Mouse (Mus musculus): ENCODE results near the gene Map1lc3b. TPM values are rescaled to one million over a fixed set of nuclear protein-coding genes. Genes with fewer than 3 reads are reported as not detected.

Map1lc3b gene
- polyA plus RNA-seq, 1 experiment from 2014 or later = 225 TPM

- H3K27ac ChIP-seq (replicated peaks; ENCODE audit: low read depth, low read length) = no peak overlapping the region
- H3K27me3 ChIP-seq (ENCODE audit: control insufficient read depth, insufficient read depth, low read length) = no peaks in the 10 kb centered on the region
- no peak for ATAC-seq (replicated peaks; ENCODE audit: insufficient number of reproducible peaks, low FRiP score, low TSS enrichment, low read depth)
- WGBS = 72% methylated on average over 24 of the region's 24 CpGs
- no peak overlapping the region for H3K4me2 ChIP-seq (ENCODE audit: low read depth, low read length)
- peaks cover 3% of the 10 kb centered on the region; the same call in 1 of the 2 replicates for H3K36me3 ChIP-seq (replicated peaks; ENCODE audit: control insufficient read depth, insufficient read depth, low read depth, low read length)
- no peak for DNase-seq (ENCODE audit: low spot score)
- no peaks in the 10 kb centered on the region for H3K4me1 ChIP-seq (ENCODE audit: control insufficient read depth, insufficient read depth, low read length)
- H3K4me3 ChIP-seq (ENCODE audit: low read depth, low read length) = no peak overlapping the region
- H3K9ac ChIP-seq (replicated peaks; ENCODE audit: low read length) = no peak overlapping the region
- H3K9me3 ChIP-seq (replicated peaks; ENCODE audit: control insufficient read depth, low read length) = no peaks in the 10 kb centered on the region
Observed at GRCm38 (mm10) chr8:121551065-121551985, 38.8 kb upstream of the Map1lc3b start.

DNA sequence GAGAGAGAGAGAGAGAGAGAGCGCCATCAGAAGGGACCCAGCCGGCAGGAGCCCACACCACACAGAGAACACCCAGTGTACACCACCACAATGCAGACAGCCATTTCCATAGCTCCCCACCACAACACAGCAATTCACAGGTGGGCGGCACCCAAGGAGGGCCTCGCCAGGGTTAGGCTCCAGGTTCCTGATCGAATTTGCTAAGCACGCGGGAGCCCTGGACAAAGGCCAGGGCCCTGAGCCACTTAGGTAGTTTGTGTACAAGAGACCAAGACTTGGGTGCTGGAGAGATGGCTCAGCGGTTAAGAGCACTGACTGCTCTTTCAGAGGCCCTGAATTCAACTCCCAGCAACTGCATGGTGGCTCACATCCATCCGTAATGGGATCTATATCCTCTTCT is 37.7 kb upstream of the Map1lc3b start:
- 93% methylated on average over 9 of the region's 9 CpGs for WGBS
- no peaks in the 10 kb centered on the region for H3K27me3 ChIP-seq (ENCODE audit: control insufficient read depth, insufficient read depth, low read length)
- H3K9ac ChIP-seq (replicated peaks; ENCODE audit: low read length) = no peak overlapping the region
- H3K9me3 ChIP-seq (replicated peaks; ENCODE audit: control insufficient read depth, low read length) = no peaks in the 10 kb centered on the region
- no peak overlapping the region for H3K27ac ChIP-seq (replicated peaks; ENCODE audit: low read depth, low read length)
- DNase-seq (ENCODE audit: low spot score) = no peak
- ATAC-seq (replicated peaks; ENCODE audit: insufficient number of reproducible peaks, low FRiP score, low TSS enrichment, low read depth) = no peak
- H3K4me3 ChIP-seq (ENCODE audit: low read depth, low read length) = no peak overlapping the region
- H3K36me3 ChIP-seq (replicated peaks; ENCODE audit: control insufficient read depth, insufficient read depth, low read depth, low read length) = peaks cover 3% of the 10 kb centered on the region; the same call in 1 of the 2 replicates
- H3K4me1 ChIP-seq (ENCODE audit: control insufficient read depth, insufficient read depth, low read length) = no peaks in the 10 kb centered on the region
- H3K4me2 ChIP-seq (ENCODE audit: low read depth, low read length) = no peak overlapping the region

- WGBS = 93% methylated on average over 32 of the region's 32 CpGs
- no peak for ATAC-seq (replicated peaks; ENCODE audit: insufficient number of reproducible peaks, low FRiP score, low TSS enrichment, low read depth)
- peaks cover 3% of the 10 kb centered on the region; the same call in 1 of the 2 replicates for H3K36me3 ChIP-seq (replicated peaks; ENCODE audit: control insufficient read depth, insufficient read depth, low read depth, low read length)
Observed at GRCm38 (mm10) chr8:121553831-121554475, 36.2 kb upstream of the Map1lc3b start.

DNA sequence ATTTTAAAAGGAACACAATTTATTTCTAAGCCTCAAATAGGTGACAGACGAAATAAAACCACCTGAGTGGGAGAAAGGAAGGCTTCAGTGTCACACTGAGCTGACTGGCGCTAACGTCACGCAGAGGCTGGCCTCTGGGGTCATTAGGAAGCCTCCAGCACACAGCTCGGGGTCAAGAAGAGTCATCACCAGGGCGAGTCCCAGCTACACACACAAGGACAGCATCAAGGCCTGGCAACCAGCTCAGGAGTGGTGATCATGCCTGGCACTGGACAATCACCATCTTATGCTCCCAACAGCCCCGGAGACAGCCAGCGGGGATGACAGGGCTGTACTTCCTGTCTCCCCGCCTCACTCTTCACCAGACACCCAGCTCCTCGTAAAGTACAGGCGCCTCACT is 32.4 kb upstream of the Map1lc3b start:
- Histone ChIP-seq H3K9ac (replicated peaks; ENCODE audit: low read length) (no peak overlapping the region), H3K9me3 (replicated peaks; ENCODE audit: control insufficient read depth, low read length) (no peaks in the 10 kb centered on the region), H3K27ac (replicated peaks; ENCODE audit: low read depth, low read length) (no peak overlapping the region), H3K36me3 (replicated peaks; ENCODE audit: control insufficient read depth, insufficient read depth, low read depth, low read length) (peaks cover 3% of the 10 kb centered on the region; the same call in 1 of the 2 replicates), H3K27me3 (ENCODE audit: control insufficient read depth, insufficient read depth, low read length) (no peaks in the 10 kb centered on the region), H3K4me3 (ENCODE audit: low read depth, low read length) (no peak overlapping the region), H3K4me2 (ENCODE audit: low read depth, low read length) (no peak overlapping the region), H3K4me1 (ENCODE audit: control insufficient read depth, insufficient read depth, low read length) (no peaks in the 10 kb centered on the region)
- DNase-seq (ENCODE audit: low spot score) (no peak), ATAC-seq (replicated peaks; ENCODE audit: insufficient number of reproducible peaks, low FRiP score, low TSS enrichment, low read depth) (no peak)
- WGBS = 87% methylated on average over 11 of the region's 11 CpGs

More at GRCm38 (mm10) chr8:121553831-121554475, 36.2 kb upstream of the Map1lc3b start:
- no peaks in the 10 kb centered on the region for H3K4me1 ChIP-seq (ENCODE audit: control insufficient read depth, insufficient read depth, low read length)
- no peaks in the 10 kb centered on the region for H3K27me3 ChIP-seq (ENCODE audit: control insufficient read depth, insufficient read depth, low read length)
- no peak overlapping the region for H3K4me3 ChIP-seq (ENCODE audit: low read depth, low read length)
- no peak overlapping the region for H3K9ac ChIP-seq (replicated peaks; ENCODE audit: low read length)
- H3K27ac ChIP-seq (replicated peaks; ENCODE audit: low read depth, low read length) = no peak overlapping the region
- no peak for DNase-seq (ENCODE audit: low spot score)
- H3K4me2 ChIP-seq (ENCODE audit: low read depth, low read length) = no peak overlapping the region
- no peaks in the 10 kb centered on the region for H3K9me3 ChIP-seq (replicated peaks; ENCODE audit: control insufficient read depth, low read length)

DNA sequence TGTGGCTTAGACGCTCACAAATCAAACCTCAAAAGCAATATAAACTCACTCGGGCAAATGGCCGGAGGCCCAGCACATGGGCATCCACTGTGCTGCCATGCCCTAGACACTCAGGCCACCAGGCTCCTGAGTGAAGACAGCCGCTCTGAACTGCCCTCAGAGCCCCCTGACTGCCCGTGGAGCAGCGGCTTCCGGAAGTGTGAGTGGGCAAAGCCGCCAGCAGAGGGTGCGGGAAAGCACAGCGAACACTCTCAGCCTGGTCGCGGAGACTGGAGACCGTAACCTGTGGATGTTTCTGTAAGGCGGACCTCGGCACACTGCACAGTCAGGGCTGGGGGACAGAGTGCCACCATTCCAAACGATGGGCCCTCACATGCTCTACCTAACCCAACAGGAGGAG is 31.6 kb upstream of the Map1lc3b start:
- Histone ChIP-seq H3K4me2 (ENCODE audit: low read depth, low read length) (no peak overlapping the region), H3K36me3 (replicated peaks; ENCODE audit: control insufficient read depth, insufficient read depth, low read depth, low read length) (peaks cover 3% of the 10 kb centered on the region; the same call in 1 of the 2 replicates), H3K9ac (replicated peaks; ENCODE audit: low read length) (no peak overlapping the region), H3K9me3 (replicated peaks; ENCODE audit: control insufficient read depth, low read length) (no peaks in the 10 kb centered on the region), H3K27ac (replicated peaks; ENCODE audit: low read depth, low read length) (no peak overlapping the region), H3K4me1 (ENCODE audit: control insufficient read depth, insufficient read depth, low read length) (no peaks in the 10 kb centered on the region), H3K4me3 (ENCODE audit: low read depth, low read length) (no peak overlapping the region), H3K27me3 (ENCODE audit: control insufficient read depth, insufficient read depth, low read length) (no peaks in the 10 kb centered on the region)
- 88% methylated on average over 16 of the region's 16 CpGs for WGBS
- DNase-seq (ENCODE audit: low spot score) (no peak), ATAC-seq (replicated peaks; ENCODE audit: insufficient number of reproducible peaks, low FRiP score, low TSS enrichment, low read depth) (no peak)

GRCm38 (mm10) chr8:121559801-121560200 is 30.4 kb upstream of the Map1lc3b start:
- Histone ChIP-seq H3K27me3 (ENCODE audit: control insufficient read depth, insufficient read depth, low read length) (no peaks in the 10 kb centered on the region), H3K9me3 (replicated peaks; ENCODE audit: control insufficient read depth, low read length) (no peaks in the 10 kb centered on the region), H3K4me3 (ENCODE audit: low read depth, low read length) (no peak overlapping the region), H3K36me3 (replicated peaks; ENCODE audit: control insufficient read depth, insufficient read depth, low read depth, low read length) (no peaks in the 10 kb centered on the region), H3K4me2 (ENCODE audit: low read depth, low read length) (no peak overlapping the region), H3K4me1 (ENCODE audit: control insufficient read depth, insufficient read depth, low read length) (no peaks in the 10 kb centered on the region), H3K9ac (replicated peaks; ENCODE audit: low read length) (no peak overlapping the region), H3K27ac (replicated peaks; ENCODE audit: low read depth, low read length) (no peak overlapping the region)
- 85% methylated on average over 12 of the region's 12 CpGs for WGBS
- ATAC-seq (replicated peaks; ENCODE audit: insufficient number of reproducible peaks, low FRiP score, low TSS enrichment, low read depth) (no peak), DNase-seq (ENCODE audit: low spot score) (no peak)

GRCm38 (mm10) chr8:121560432-121561100 is 29.6 kb upstream of the Map1lc3b start:
- H3K27ac ChIP-seq (replicated peaks; ENCODE audit: low read depth, low read length) = no peak overlapping the region
- no peaks in the 10 kb centered on the region for H3K9me3 ChIP-seq (replicated peaks; ENCODE audit: control insufficient read depth, low read length)
- H3K4me1 ChIP-seq (ENCODE audit: control insufficient read depth, insufficient read depth, low read length) = no peaks in the 10 kb centered on the region
- no peaks in the 10 kb centered on the region for H3K27me3 ChIP-seq (ENCODE audit: control insufficient read depth, insufficient read depth, low read length)
- H3K4me3 ChIP-seq (ENCODE audit: low read depth, low read length) = no peak overlapping the region
- H3K9ac ChIP-seq (replicated peaks; ENCODE audit: low read length) = no peak overlapping the region
- DNase-seq (ENCODE audit: low spot score) = no peak
- H3K4me2 ChIP-seq (ENCODE audit: low read depth, low read length) = no peak overlapping the region
- no peak for ATAC-seq (replicated peaks; ENCODE audit: insufficient number of reproducible peaks, low FRiP score, low TSS enrichment, low read depth)
- 92% methylated on average over 7 of the region's 7 CpGs for WGBS
- H3K36me3 ChIP-seq (replicated peaks; ENCODE audit: control insufficient read depth, insufficient read depth, low read depth, low read length) = no peaks in the 10 kb centered on the region
